Comparison of ENCODE assay signal across 8 mouse cellular contexts in genomic region chr13:20091604-20091926, GRCm38 (mm10). TPM values are rescaled to one million over a fixed set of nuclear protein-coding genes. Genes with fewer than 3 reads are reported as not detected.
A peak's percentile ranks its signal among the peaks of the same experiment; 100 is the strongest.
DNase-seq lines count a peak whose midpoint lies in the region; ATAC-seq lines count a peak whose summit lies in the region.

No protein-coding gene starts in this region.

- WGBS in hindbrain, embryonic 12.5 days = 7% methylated on average over 5 of the region's 10 CpGs
- 2% methylated on average over 10 of the region's 10 CpGs for WGBS in midbrain, embryonic 11.5 days

- H3K4me3 ChIP-seq in brown adipose tissue, adult 24 weeks (ENCODE audit: insufficient read depth, low read depth, low read length) = peak overlapping the region; percentile 95
- H3K4me3 ChIP-seq in hindbrain, embryonic 12.5 days = peak overlapping the region; percentile 85
- H3K4me3 ChIP-seq in midbrain, embryonic 11.5 days (ENCODE audit: low read depth, low read length) = peak overlapping the region; percentile 83

- peak; percentile 9 for DNase-seq in kidney, adult 9 months
- DNase-seq in kidney, postnatal 36 days = no peak
- DNase-seq in midbrain, embryonic 11.5 days (ENCODE audit: low spot score, missing footprints) = no peak
- no peak for DNase-seq in gastrocnemius, adult 18-20 months (ENCODE audit: low spot score)
- DNase-seq in cerebellum, postnatal 4 days (ENCODE audit: low spot score in 2 of 2) = no peak
- no peak for DNase-seq in left cerebral cortex, adult 18-20 months (ENCODE audit: low spot score in 2 of 2)

- H3K4me2 ChIP-seq in hindbrain, embryonic 12.5 days (replicated peaks) = peak overlapping the region; percentile 97
- peak overlapping the region; percentile 73 for H3K4me2 ChIP-seq in midbrain, embryonic 11.5 days

- peaks cover 7% of the 10 kb centered on the region; the same call in 1 of the 2 replicates for H3K27me3 ChIP-seq in hindbrain, embryonic 12.5 days
- peaks cover 3% of the 10 kb centered on the region; the same call in 1 of the 2 replicates for H3K27me3 ChIP-seq in midbrain, embryonic 11.5 days (ENCODE audit: control insufficient read depth, insufficient read depth, low read length)

- no peaks in the 10 kb centered on the region for H3K9me3 ChIP-seq in hindbrain, embryonic 12.5 days (replicated peaks)
- no peaks in the 10 kb centered on the region for H3K9me3 ChIP-seq in midbrain, embryonic 11.5 days (ENCODE audit: control insufficient read depth, low read length)

- no peaks in the 10 kb centered on the region for H3K36me3 ChIP-seq in hindbrain, embryonic 12.5 days
- no peaks in the 10 kb centered on the region for H3K36me3 ChIP-seq in midbrain, embryonic 11.5 days (ENCODE audit: control insufficient read depth, insufficient read depth, low read length)

- peaks cover 16% of the 10 kb centered on the region for H3K4me1 ChIP-seq in brown adipose tissue, adult 24 weeks (ENCODE audit: control insufficient read depth, insufficient read depth, insufficient read length, low read length)
- H3K4me1 ChIP-seq in hindbrain, embryonic 12.5 days = 0 out of 2 replicates have a peak, but pooled peaks cover 3% of the 10 kb centered on the region
- H3K4me1 ChIP-seq in midbrain, embryonic 11.5 days (ENCODE audit: control insufficient read depth, insufficient read depth, low read length) = peaks cover 6% of the 10 kb centered on the region; the same call in 1 of the 2 replicates

- peak overlapping the region; percentile 78 for H3K9ac ChIP-seq in hindbrain, embryonic 12.5 days
- H3K9ac ChIP-seq in midbrain, embryonic 11.5 days (ENCODE audit: low read length) = peak overlapping the region; percentile 83; the same call in 1 of the 2 replicates

- peak overlapping the region; percentile 63 for H3K27ac ChIP-seq in brown adipose tissue, adult 24 weeks (replicated peaks; ENCODE audit: low read depth, low read length)
- no peak overlapping the region for H3K27ac ChIP-seq in hindbrain, embryonic 12.5 days
- no peak overlapping the region for H3K27ac ChIP-seq in midbrain, embryonic 11.5 days (ENCODE audit: low read depth, low read length)

- ATAC-seq in hindbrain, embryonic 12.5 days (ENCODE audit: low FRiP score) = peak; percentile 17
- ATAC-seq in midbrain, embryonic 11.5 days (ENCODE audit: low FRiP score) = no peak

RNA-seq across cellular contexts. Expression of gene Elmo1, which starts 1.2 kb away (rescaled TPM):
- 1.7 and 2.0 TPM in 2 replicates for polyA plus RNA-seq in brown adipose tissue, adult 24 weeks (2012; ENCODE audit: insufficient read depth, insufficient read length, missing spikeins)
- 28.9 and 33.3 TPM in 2 replicates for polyA plus RNA-seq in hindbrain, embryonic 12.5 days (2016; fragmentation: Nextera tagmentation; extraction: Ambion mirVana)
- 19.1 and 19.6 TPM in 2 replicates for polyA plus RNA-seq in midbrain, embryonic 11.5 days (2014; fragmentation: Nextera tagmentation; extraction: Ambion mirVana)
- 1 to 10 TPM; 2.0 to 2.7 TPM for total RNA-seq in gastrocnemius, adult 18-20 months (2021)
- 10 to 100 TPM; 64.7 to 66.4 TPM for total RNA-seq in left cerebral cortex, adult 18-20 months (2021)
